Mouse (Mus musculus) 3134 (cell line): ENCODE results near the gene Matn4.
"Not testable (repeated sequence)": the region's sequence is repeated elsewhere in the genome, so short reads cannot be mapped to it uniquely, and the experiment has no call there.

ENCODE experiments used
- DNase-seq: peaks from one replicate; pipeline ENCODE4 v3.0.0-alpha.2; 2011; ENCODE audit warnings: low spot score; ENCODE audit not compliant: insufficient read length; ENCODE audit errors: extremely low read depth

The Matn4 gene

GRCm38 (mm10) chr2:164377478-164378426, 27.2 kb downstream of the Matn4 start:
- DNase-seq, result peak; percentile 43

GRCm38 (mm10) chr2:164373187-164373586, 31.8 kb downstream of the Matn4 start:
- no peak for DNase-seq

- DNase-seq, result peak; percentile 50
Observed at GRCm38 (mm10) chr2:164372408-164373053, 32.4 kb downstream of the Matn4 start.

GRCm38 (mm10) chr2:164371371-164371770, 33.6 kb downstream of the Matn4 start:
- DNase-seq, result no peak

- no peak for DNase-seq
Observed at GRCm38 (mm10) chr2:164368620-164369105, 36.3 kb downstream of the Matn4 start.

- DNase-seq, result no peak
Observed at GRCm38 (mm10) chr2:164366947-164367346, 38.0 kb downstream of the Matn4 start.

GRCm38 (mm10) chr2:164360974-164361657, 43.8 kb downstream of the Matn4 start:
- DNase-seq, result no peak

- no peak for DNase-seq
Observed at GRCm38 (mm10) chr2:164359668-164360067, 45.3 kb downstream of the Matn4 start.

GRCm38 (mm10) chr2:164359031-164359430, 45.9 kb downstream of the Matn4 start:
- no peak for DNase-seq

GRCm38 (mm10) chr2:164358373-164358772, 46.6 kb downstream of the Matn4 start:
- no peak for DNase-seq

GRCm38 (mm10) chr2:164356177-164356967, 48.6 kb downstream of the Matn4 start:
- DNase-seq, result peak; percentile 76

- no peak for DNase-seq
Observed at GRCm38 (mm10) chr2:164353356-164353755, 51.6 kb downstream of the Matn4 start.

GRCm38 (mm10) chr2:164352697-164353096, 52.3 kb downstream of the Matn4 start:
- DNase-seq, result no peak

- DNase-seq, result no peak
Observed at GRCm38 (mm10) chr2:164348980-164349379, 56.0 kb downstream of the Matn4 start.

- DNase-seq, result not testable (repeated sequence)
Observed at GRCm38 (mm10) chr2:164347697-164348096, 57.3 kb downstream of the Matn4 start.

GRCm38 (mm10) chr2:164343732-164344131, 61.2 kb downstream of the Matn4 start:
- not testable (repeated sequence) for DNase-seq
